Mouse (Mus musculus) embryonic facial prominence, embryonic 14.5 days (tissue): ENCODE results near the gene Gm11634. TPM values are rescaled to one million over a fixed set of nuclear protein-coding genes. Genes with fewer than 3 reads are reported as not detected.
"Not testable (repeated sequence)": the region's sequence is repeated elsewhere in the genome, so short reads cannot be mapped to it uniquely, and the experiment has no call there.

Experiments used
- ATAC-seq: fragments of 200-750 bp; cut with Nextera tagmentation; 2 replicates; pipeline ENCODE4 v1.8.0; 2017; ENCODE audit warnings: low read depth, moderate number of reproducible peaks, moderate TSS enrichment
- DNase-seq: peaks from one replicate; pipeline ENCODE4 v3.0.0-alpha.2; 2015; ENCODE audit warnings: low spot score
- H3K27ac ChIP-seq: fragments of 300-500 bp; sonication (generic); replicated peaks from 2 replicates; pipeline ENCODE4 v1.5.1; 2014; ENCODE audit warnings: low read depth, mild to moderate bottlenecking, low read length, moderate library complexity
- H3K27me3 ChIP-seq: fragments of 300-500 bp; sonication (generic); replicated peaks from 2 replicates; pipeline ENCODE4 v1.6.1; 2014; ENCODE audit warnings: low read length; ENCODE audit not compliant: control insufficient read depth, insufficient read depth
- H3K36me3 ChIP-seq: fragments of 300-500 bp; sonication (generic); 2 replicates; pipeline ENCODE4 v1.6.1; 2014; ENCODE audit warnings: low read length, mixed read lengths; ENCODE audit not compliant: control insufficient read depth, insufficient read depth
- H3K4me1 ChIP-seq: fragments of 300-500 bp; sonication (generic); 2 replicates; pipeline ENCODE4 v1.6.1; 2014; ENCODE audit warnings: antibody characterized with exemption, low read length; ENCODE audit not compliant: control insufficient read depth, insufficient read depth
- H3K4me2 ChIP-seq: fragments of 300-500 bp; sonication (generic); 2 replicates; pipeline ENCODE4 v1.6.1; 2014; ENCODE audit warnings: low read depth, mild to moderate bottlenecking, low read length, moderate library complexity, mixed read lengths
- H3K4me3 ChIP-seq: fragments of 300-500 bp; sonication (generic); 2 replicates; pipeline ENCODE4 v1.5.1; 2014; ENCODE audit warnings: low read depth, mild to moderate bottlenecking, low read length
- H3K9ac ChIP-seq: fragments of 300-500 bp; sonication (generic); 2 replicates; pipeline ENCODE4 v1.6.1; 2014; ENCODE audit warnings: low read depth, mild to moderate bottlenecking, low read length, moderate library complexity, mixed read lengths
- H3K9me3 ChIP-seq: fragments of 300-500 bp; sonication (generic); 2 replicates; pipeline ENCODE4 v1.6.1; 2016; ENCODE audit warnings: low read length; ENCODE audit not compliant: control insufficient read depth
- WGBS: fragments of 180-500 bp; shearing (Covaris S2); extraction: QIAGEN DNeasy Blood & Tissue Kit; methylation state at CpG from one replicate; pipeline ENCODE4 v1.1.7; 2014; 5-methylcytosine and 5-hydroxymethylcytosine counted together
- polyA plus RNA-seq: library from polyadenylated mRNA; unstranded; fragments of >200 nt; fragmentation: Nextera tagmentation; extraction: Ambion mirVana; gene quantifications from 2 replicates; pipeline ENCODE4 v1.2.1, GENCODE M21; 2014

The Gm11634 gene
- polyA plus RNA-seq, 1 experiment from 2014 or later: not detected

- WGBS: 6% methylated on average over 44 of the region's 53 CpGs
- not testable (repeated sequence) for H3K9me3 ChIP-seq
These were observed 42.0 kb upstream of the Gm11634 start for GRCm38 (mm10) chr11:101640857-101641709.

GRCm38 (mm10) chr11:101639761-101640160, 40.7 kb upstream of the Gm11634 start:
- Histone ChIP-seq H3K4me1 (no peaks in the 10 kb centered on the region), H3K9ac (no peak overlapping the region), H3K36me3 (0 out of 2 replicates have a peak, but pooled peaks cover 16% of the 10 kb centered on the region), H3K4me3 (no peak overlapping the region), H3K9me3 (no peaks in the 10 kb centered on the region), H3K27ac (no peak overlapping the region), H3K4me2 (no peak overlapping the region), H3K27me3 (no peaks in the 10 kb centered on the region)
- 98% methylated on average over 4 of the region's 4 CpGs for WGBS
- ATAC-seq (no peak), DNase-seq (no peak)

More at GRCm38 (mm10) chr11:101640857-101641709, 42.0 kb upstream of the Gm11634 start:
- H3K36me3 ChIP-seq, H3K4me1 ChIP-seq, H3K27me3 ChIP-seq: not testable (repeated sequence)
- Histone ChIP-seq H3K4me3 (peak overlapping the region; percentile 33), H3K4me2 (peak overlapping the region; percentile 49), H3K27ac (peak overlapping the region; percentile 71), H3K9ac (peak overlapping the region; percentile 22)
- peak; percentile 61 for ATAC-seq
- peak; percentile 80 for DNase-seq

DNA sequence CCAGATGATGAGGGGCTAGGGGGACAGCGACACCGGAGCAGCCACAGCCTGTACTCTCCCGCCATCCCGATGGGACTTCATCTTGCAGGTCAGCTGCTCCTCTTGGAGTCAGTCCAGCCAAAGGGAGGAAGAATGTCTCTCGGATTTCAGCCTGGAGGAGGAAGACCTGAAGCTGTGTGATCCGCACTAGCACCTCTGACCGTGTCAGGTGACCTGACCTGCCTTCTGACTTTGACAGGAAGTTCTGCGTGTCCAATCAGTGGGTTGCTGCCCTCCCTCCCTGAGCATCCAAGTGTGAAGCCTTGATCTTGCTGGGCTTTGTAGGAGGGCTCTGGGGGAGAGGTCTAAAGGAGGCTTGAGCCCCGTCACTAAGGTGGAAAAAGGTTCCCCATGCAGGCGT, 36.6 kb upstream of the Gm11634 start:
- Histone ChIP-seq H3K27ac (no peak overlapping the region), H3K4me3 (no peak overlapping the region), H3K9me3 (no peaks in the 10 kb centered on the region), H3K36me3 (peaks cover 26% of the 10 kb centered on the region; the same call in 1 of the 2 replicates), H3K27me3 (no peaks in the 10 kb centered on the region), H3K4me2 (no peak overlapping the region), H3K4me1 (no peaks in the 10 kb centered on the region), H3K9ac (no peak overlapping the region)
- DNase-seq: no peak
- no peak for ATAC-seq
- WGBS: 70% methylated on average over 10 of the region's 10 CpGs

DNA sequence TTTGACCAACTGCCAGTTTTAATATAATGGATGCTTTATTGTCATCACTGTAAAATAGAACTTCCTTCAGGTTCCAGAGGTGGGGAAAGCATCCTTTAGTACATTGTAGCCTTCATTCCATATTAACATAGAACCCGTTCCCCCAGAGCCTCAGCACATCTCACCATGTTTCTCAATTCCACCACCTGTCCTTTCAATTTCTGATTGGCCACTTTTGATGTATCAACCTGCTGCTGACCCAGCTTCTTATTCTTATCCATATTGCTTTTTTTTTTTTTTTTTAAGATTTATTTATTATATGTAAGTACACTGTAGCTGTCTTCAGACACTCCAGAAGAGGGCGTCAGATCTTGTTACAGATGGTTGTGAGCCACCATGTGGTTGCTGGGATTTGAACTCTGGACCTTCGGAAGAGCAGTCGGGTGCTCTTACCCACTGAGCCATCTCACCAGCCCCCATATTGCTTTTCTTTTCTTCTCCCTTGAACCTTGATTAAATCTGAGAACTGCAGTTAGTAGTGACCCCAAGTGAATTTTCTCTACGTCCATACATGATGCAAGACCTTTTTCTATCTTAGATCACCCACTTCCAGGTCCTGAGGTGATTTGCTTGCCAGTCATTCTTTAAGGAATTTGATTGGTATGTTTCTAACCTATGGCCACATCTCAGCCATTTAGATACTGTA, 29.8 kb upstream of the Gm11634 start:
- not testable (repeated sequence) for H3K9me3 ChIP-seq, ATAC-seq, H3K36me3 ChIP-seq, DNase-seq, H3K27me3 ChIP-seq, H3K4me1 ChIP-seq
- 67% methylated on average over 4 of the region's 5 CpGs for WGBS
- Histone ChIP-seq H3K4me3 (peak overlapping the region; percentile 47), H3K27ac (peak overlapping the region; percentile 97; the same call in 1 of the 2 replicates), H3K9ac (peak overlapping the region; percentile 74; the same call in 1 of the 2 replicates), H3K4me2 (peak overlapping the region; percentile 81)

- no peaks in the 10 kb centered on the region for H3K9me3 ChIP-seq
- peaks cover 5% of the 10 kb centered on the region; the same call in 1 of the 2 replicates for H3K4me1 ChIP-seq
- H3K4me3 ChIP-seq: peak overlapping the region; percentile 47
- WGBS: under 1% methylated on average over 31 of the region's 33 CpGs
- peak; percentile 97 for DNase-seq
- H3K4me2 ChIP-seq: peak overlapping the region; percentile 81
- H3K27ac ChIP-seq: peak overlapping the region; percentile 97
- no peaks in the 10 kb centered on the region for H3K27me3 ChIP-seq
- peak; percentile 42 for ATAC-seq
- peak overlapping the region; percentile 74 for H3K9ac ChIP-seq
- no peaks in the 10 kb centered on the region for H3K36me3 ChIP-seq
These were observed 29.0 kb upstream of the Gm11634 start for GRCm38 (mm10) chr11:101627857-101628559.

GRCm38 (mm10) chr11:101626995-101627856, 28.2 kb upstream of the Gm11634 start, which contains the start of gene Rdm1:
TSS of gene Rdm1 (plus strand) at chr11:101627195.
- Histone ChIP-seq H3K27me3 (no peaks in the 10 kb centered on the region), H3K9ac (peak within 1 kb of the TSS; percentile 74), H3K4me1 (peaks cover 5% of the 10 kb centered on the region; the same call in 1 of the 2 replicates), H3K4me3 (peak within 1 kb of the TSS; percentile 47), H3K27ac (peak within 1 kb of the TSS; percentile 97), H3K4me2 (peak within 1 kb of the TSS; percentile 81), H3K9me3 (no peaks in the 10 kb centered on the region), H3K36me3 (no peaks in the 10 kb centered on the region)
- WGBS: 0% methylated on average over 31 of the region's 34 CpGs
- ATAC-seq (peak; percentile 93), DNase-seq (peak; percentile 97)

DNA sequence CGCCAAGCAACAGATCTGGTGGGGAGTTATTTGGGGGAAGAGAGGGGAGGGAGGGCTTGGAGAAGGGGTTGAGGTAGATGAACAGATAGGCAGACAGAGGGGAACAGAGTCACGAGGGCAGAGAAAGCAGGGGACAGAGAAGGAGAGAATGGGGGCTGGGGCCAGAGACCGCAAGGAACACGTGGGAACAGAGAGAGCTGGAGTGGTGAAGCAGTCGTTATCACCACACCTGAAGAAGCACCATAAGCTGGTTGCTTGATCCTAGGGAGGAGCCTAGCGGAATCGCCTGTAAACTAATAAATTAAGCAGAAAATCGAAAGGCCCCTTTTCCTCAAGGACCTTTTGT, 27.6 kb upstream of the Gm11634 start:
- Histone ChIP-seq H3K27me3 (no peaks in the 10 kb centered on the region), H3K36me3 (no peaks in the 10 kb centered on the region), H3K27ac (peak overlapping the region; percentile 97), H3K4me1 (peaks cover 5% of the 10 kb centered on the region; the same call in 1 of the 2 replicates), H3K9ac (peak overlapping the region; percentile 55), H3K4me3 (peak overlapping the region; percentile 47), H3K9me3 (no peaks in the 10 kb centered on the region), H3K4me2 (peak overlapping the region; percentile 81)
- ATAC-seq: peak; percentile 8; the same call in 1 of the 2 replicates
- no peak for DNase-seq
- WGBS: 3% methylated on average over 8 of the region's 8 CpGs
